Mouse (Mus musculus) layer of hippocampus, postnatal 14 days (tissue): ENCODE measurements around the gene Eps15. TPM values are rescaled to one million over a fixed set of nuclear protein-coding genes. Genes with fewer than 3 reads are reported as not detected.
"Not testable (repeated sequence)": the region's sequence is repeated elsewhere in the genome, so short reads cannot be mapped to it uniquely, and the experiment has no call there.

Experiments
- DNase-seq, 2 experiments: peaks; one replicate each; pipeline ENCODE4 v3.0.0; 2021 to 2022; ENCODE audit warnings: low spot score in 2 of 2, mixed read lengths in 1 of 2
- total RNA-seq, 2 experiments: library from RNA; stranded (reverse); gene quantifications; 2 replicates each; pipeline ENCODE4 v1.2.3; 2021

Gene Eps15
- total RNA-seq, 2 experiments from 2014 or later, result 209 to 210 TPM

DNA sequence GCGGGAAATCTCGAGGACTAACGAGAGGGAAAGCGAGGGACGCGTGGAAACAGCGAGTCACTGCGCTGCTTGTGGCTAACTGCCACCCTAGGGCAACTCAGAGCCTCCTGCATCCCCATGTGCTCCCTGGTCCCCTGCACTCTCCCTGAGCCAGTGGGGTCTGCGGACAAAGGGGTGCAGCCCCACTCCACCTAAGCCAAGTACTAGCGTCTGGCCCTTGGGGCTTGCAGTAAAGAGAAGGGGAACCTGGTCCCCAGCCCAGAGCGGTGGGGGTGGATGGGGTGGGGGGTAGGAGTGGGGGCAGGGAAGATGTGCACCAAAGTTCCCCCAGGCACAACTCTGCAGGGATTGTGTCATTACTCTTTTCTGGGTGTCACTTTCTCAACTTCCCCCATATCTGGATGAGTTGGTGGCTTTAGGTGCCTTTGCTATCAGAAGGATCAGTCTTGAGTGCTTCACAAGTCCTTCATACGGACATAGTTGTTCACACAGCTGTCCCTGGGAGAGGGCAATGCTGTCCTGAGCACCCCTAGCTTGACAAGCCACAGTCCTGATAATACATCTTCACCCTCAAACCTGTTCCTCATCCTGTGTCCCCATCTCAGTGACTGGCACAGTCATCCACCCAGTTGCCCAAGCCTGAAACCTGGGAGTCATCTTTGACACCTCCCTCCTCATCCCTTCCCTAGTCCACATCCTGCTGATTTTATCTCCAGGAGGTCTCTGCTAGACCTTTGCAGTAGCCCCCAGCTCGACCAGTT lies 114.4 kb downstream of the Eps15 start:
- DNase-seq, result no peak

DNA sequence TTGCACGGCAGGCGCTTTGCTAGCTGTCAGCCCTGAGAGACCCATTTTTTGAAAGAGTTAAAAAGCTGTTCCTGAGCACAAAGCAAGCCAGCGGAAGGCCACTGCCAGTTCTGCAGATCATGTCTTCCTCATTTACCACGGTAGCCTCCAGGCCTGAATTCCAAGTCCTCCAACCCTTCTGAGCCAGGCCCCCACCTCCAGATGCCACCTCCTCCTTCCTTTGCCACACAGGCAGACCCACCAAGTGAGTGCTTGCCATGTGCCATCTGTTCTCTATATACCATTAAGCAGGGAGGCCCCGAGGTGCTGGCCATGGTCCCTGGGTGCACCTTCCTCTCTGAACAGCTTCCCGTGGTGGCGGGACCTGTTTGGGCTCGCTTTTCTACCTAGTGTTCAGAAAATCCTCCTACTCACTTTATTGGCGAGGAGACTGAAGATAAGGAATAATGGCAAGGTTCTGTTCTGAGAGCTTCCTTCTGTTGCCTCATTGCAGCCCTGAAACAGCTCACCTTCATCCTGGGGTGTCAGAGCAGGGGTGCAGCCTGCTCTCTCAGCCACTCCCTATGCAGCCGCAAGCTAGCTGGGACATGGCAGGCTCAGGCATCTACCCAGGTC lies 120.4 kb downstream of the Eps15 start:
- no peak for DNase-seq

DNA sequence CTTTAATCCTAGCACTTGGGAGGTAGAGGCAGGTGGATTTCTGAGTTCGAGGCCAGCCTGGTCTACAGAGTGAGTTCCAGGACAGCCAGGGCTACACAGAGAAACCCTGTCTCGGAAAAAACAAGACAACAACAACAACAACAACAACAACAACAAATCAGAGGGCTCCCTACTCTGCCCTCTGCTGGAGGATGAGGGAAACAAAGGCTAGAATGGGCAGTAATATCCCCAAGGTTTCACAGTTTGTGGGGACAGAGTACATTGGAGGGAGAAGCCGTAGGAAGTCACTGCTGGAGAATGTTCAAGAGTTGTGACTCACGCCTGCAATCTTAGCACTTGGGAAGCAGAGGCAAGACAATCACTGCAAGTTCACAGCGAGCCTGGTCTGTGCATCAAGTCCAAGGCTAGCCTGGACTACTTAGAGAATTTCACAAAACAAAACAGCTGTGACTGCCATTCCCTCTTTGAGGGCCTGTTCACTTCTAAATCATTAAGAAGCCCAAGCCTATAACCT lies 121.2 kb downstream of the Eps15 start:
- DNase-seq, result no peak

DNA sequence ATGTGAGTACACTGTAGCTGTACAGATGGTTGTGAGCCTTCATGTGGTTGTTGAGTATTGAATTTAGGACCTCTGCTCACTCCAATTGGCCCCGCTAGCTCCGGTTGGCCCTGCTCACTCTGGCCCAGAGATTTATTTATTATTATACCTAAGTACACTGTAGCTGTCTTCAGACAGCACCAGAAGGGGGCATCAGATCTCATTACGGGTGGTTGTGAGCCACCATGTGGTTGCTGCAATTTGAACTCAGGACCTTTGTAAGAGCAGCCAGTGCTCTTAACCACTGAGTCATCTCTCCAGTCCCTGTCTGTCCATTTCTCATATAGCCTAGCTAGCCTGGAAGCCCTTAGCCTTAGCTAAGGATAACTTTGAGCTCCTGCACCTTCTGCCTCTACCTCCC lies 124.8 kb downstream of the Eps15 start:
- not testable (repeated sequence) for DNase-seq

DNA sequence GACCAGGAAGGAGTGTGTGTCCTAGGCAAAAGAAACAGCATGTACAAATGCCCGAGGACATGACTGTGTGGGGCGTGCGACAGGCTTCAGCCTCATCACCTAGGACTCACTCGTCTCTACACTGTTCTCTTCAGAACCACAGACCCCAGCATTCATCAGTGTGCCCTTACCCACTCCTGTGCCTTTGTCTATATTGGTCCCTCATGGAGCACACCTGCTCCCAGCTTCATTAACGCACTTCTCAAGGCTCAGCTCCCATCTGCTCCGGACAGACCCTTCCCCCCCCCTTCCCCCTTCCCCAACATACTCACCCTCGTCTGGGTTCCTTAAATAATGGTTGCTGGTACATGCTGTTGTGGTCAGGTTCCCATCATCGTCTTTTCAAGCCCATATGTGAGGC lies 125.3 kb downstream of the Eps15 start:
- no peak for DNase-seq

DNA sequence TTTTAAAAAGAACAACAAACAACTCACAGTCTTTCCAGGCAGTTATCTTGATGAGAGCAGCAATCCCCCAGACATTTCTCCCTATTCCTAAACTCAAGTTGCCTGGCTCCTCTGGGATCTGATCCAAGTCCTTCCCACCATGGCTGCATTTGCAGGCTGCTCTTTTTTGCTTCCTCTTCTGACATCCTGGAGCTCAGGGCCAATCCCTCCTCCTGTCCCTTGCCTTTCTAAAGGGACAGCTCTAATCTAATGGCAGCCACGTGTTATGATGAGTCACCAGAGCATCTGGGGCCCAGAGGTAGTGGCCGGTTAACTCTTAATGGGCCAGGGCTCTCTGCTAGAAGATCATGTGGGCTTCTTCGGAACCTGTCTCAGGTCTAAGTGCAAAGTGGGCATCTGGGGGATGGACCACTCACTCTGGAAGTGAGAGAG lies 126.0 kb downstream of the Eps15 start:
- DNase-seq, result peak in 1 of 2 experiments; percentile 62

DNA sequence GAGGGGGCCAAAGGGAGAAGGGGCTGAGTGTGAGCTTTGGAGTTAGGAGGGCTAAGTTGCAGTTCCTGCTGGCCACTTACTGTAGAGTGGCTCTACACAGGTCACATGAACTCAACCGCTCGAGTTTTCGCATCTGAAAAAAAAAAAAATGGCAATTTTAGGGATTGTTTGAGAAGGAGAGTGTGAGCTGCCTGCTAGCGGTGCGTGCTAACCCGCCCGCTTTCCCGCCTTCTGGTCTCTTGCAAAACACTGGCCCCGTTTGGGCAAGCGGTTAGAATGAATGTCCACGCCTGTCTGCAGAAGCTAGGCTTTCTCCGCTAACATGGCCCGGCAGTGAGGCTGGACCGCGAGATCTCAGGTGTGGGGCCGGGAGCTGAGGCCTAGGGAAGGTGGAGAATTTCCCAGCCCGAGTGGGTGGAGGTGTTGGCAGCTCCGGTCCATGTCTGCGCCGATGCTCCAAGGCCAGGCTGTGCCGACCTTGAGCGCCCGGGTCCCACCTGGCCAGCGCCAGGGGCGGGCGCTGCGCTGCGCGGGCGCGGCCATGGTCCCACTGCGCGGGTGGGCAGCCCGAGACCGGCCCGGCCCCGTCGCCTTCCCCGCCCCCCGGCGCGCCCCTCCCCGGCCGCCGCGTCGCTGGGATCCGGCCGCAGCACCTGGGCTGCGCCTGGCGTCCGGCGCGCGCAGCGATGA lies 126.6 kb downstream of the Eps15 start, which contains the start of gene Ttc39a:
Gene Ttc39a, plus strand, starts transcription at position 138 of the 690 bp plus-strand sequence.
- DNase-seq, result no peak

DNA sequence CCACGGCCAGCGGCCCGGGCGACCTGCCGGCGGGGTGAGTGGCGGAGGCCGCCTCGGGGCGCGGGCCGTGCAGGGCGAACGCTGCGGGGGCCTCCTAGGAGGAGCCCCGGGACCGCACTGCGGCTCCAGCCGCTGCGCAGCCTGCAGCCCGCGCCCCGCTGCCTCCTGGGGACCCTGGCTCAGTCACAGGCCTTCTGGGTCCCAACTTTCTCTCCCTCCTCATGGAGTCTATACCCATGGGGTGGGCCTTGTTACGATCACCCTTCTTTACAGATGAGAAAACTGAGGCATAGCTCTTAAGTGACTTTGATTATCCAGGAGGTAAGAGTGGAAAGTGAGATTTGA lies 127.1 kb downstream of the Eps15 start:
- DNase-seq, result no peak

DNA sequence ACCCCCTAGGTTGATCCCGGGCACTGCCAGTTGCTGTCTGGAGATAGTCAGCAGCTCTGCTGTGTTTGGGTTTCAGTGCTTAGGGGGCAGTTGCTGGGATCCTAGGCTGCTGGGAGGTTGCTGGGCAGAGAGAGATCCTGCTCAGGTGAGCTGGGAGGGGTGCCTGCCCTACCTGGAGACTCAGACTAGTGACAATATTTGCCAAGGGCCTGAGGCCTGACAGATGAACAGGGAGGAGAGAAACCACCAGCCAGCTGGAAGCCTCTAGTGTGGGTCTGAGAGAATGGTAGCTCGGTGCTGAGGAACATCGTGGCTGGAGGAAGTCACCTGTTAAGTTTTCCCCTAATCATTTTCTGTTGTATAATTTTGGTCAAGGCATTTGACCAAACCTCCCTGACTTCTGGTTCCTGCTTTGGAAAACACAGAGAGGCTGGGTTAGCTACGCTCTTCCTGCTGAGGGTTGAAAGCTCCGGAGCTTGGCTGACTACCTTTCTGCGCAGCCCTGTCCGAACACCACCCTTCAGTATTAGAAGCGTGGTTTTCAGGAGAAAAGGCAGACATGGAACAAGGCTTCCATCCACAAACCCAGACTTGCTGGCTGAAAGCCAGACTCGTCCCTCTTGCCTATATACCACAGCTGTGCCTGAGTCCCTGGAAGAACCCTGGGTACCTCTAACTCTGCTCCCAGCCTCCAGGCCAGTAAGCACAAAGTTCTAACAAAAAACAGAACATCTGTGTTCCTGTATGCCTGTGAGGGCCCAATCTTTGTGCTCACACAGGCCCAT lies 127.8 kb downstream of the Eps15 start:
- DNase-seq, result no peak

DNA sequence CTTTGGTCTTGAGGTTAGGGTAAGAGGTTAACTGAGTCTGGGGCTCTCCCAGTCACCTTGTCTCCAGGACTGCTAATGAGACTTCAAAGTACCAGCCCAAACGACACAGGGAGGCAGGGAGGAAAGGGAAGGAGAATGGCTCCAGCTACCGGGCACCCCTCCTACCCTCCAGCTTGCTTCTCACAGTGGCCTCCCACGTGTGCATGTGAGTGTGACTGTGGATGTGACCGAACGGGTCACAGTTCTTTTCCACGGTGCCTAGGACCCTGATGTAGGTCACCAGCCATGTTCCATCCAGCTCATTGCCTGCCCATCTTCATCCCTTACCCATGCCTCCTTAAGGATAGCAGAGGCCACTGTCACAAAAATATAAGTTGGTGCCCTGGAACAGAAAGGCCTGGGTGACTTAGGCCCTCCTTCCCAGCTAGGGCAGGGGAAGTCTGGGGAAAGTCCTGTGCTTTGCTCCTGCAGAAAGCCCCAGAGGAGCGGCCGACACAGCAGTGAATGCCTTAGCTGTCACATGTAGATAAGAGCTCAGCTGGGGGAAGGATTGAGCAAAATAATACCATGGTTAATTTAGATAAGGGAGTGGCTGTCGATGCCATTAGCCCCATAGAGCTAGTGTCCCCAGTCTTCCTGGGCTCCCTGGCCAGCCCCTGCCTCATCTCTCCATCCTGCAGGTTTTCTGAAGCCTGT lies 130.8 kb downstream of the Eps15 start:
- no peak for DNase-seq

DNA sequence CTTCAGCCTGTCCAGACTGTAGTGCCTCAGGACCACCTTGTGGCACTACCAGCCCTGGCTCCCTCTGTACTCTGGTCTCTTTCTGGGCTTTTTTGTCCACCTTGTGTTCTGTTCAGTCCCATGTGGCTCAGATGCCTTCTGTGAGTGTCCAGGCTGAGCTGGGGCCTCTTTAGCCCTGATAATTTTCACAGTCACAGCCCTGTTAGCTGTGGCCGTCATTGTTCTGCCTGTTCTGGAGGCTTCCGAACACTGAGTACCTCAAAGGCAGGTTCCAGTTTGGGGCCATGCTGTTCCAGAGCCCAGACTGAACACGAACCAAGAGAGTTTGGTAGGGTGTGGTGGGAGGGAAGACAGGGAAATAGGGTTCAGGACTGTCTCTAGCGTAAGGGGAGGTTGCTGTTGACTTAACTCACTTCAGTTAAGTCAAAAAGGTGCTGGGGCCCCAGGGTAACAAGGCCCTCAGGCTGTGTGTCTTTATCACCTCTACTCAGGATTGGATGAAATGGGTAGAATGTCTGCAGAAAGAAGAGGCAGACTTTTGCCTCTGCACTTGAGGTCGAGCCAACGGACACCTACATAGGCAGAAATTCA lies 131.4 kb downstream of the Eps15 start:
- DNase-seq, result no peak

DNA sequence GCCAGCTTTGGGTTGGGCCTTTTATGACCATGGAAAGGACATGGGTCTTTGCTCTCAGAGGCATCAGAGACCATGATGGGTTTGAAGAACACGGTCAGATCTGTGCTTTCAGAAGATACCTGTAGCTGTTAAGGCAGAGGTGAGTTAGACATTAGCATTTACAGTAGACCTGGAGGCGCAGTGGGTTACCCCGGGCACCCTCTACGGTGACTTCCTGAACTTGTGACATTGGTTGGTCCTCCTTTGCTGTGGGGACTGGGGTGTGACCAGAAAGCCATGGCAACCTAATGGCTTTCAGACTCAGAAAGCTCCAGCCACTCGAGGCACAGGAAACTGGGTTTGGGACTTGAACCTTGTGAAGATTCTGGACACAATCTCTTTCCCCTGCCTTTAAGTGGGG lies 132.2 kb downstream of the Eps15 start:
- no peak for DNase-seq

DNA sequence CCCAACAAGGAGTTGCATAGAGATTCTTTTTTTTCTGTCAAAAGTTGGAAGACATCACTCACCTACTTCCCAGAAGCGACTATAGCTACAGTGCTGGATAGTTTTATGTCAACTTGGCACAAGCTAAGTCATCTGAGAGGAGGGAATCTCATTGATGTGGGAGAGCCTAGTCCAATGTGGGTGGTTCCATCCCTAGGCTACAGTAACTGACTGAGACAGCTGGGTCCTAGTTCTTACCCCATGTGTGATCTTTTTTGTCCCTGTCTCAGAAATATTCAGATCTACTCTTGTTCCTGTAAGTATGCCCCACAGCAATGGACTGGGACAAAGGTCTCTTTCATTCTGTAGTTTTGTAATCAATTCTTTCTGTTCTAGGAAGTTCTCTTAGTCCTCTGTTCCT lies 137.9 kb downstream of the Eps15 start:
- no peak for DNase-seq

DNA sequence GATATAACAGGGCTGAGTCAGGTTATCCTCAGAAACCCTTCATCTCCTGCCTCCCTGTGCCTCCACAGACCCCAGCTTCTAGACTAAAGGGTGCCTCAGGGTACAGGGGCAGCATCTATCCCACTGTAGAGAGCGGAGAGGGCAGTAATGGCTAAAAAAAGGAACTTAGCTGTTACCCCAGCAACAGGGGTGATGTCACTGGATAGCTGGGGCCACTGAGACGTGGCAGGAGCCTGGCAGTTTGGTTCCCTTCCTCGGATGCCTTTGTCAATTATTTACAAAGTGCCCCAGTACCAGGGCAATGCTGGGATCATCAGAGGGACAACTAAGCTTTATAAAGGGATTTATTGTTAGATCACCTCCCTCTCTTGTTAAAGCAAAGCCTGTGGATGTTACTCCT lies 138.9 kb downstream of the Eps15 start:
- no peak for DNase-seq

DNA sequence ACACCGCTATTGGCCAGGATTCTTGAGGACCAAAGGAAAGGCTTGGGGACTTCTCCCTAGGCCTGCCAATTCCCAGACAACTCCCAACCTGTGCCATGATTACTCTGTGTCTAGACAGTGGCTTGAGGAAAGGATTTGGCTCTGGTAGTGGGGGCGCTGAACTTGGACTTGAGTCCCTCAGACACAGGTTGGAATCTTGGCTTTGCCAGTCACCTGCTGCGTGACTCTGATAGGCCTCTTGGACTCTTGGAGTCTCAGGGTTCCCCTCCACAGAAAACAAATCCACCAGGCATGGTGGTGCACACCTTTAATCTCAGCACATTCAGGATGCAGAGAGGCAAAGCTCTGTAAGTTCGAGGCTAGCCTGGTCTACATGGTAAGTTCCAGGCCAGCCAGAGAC lies 139.5 kb downstream of the Eps15 start:
- no peak for DNase-seq

DNA sequence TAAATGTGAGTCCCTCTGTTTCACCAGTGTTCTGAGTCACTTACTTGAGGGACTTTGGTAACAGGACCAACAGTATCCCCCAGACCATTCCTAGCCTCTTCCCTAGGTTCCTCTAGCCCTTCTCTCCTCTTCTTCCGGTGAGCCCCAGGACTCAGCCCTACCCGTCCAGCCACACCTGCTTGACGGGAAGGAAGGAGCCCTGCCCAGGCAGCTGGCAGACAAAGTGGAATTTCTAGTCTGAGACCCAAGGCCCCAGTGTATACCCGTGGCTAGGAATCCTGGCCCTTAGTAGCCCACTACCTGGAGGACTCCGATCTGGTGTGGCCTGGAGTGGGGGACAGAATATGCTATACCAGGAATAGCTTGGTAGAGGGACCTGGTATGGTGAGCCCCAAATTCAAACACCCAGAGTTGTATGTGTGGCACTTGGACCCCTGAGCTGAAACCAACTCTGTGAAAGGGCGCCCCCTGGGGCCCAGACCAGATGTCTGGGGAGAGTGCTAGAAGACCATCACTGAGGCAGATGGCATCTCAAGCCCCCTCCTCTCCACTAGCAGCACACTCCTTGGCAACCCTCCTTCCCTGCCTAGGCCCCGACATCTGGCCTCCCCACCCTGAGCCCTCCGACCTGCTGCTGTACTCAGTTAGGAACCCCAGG lies 140.2 kb downstream of the Eps15 start:
- DNase-seq, result no peak

DNA sequence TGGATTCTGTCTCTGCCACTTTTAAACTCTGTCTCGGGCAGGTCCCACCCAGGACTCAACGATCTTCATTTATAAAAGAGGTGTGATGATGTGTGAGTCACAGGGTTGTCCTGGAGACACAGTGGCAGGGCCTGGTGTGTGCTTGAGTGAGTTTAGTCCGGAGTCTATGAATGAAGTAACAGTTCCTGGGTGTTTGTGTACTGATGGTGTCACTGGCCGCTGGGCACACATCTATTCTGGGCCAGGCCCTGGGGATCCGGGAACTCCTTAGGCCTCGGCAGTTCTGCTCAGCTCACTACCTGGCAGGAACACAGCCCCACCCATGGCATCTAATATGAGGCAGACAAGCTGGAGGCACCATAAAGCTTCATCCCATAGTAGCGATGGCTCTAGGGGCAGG lies 141.5 kb downstream of the Eps15 start:
- no peak for DNase-seq

DNA sequence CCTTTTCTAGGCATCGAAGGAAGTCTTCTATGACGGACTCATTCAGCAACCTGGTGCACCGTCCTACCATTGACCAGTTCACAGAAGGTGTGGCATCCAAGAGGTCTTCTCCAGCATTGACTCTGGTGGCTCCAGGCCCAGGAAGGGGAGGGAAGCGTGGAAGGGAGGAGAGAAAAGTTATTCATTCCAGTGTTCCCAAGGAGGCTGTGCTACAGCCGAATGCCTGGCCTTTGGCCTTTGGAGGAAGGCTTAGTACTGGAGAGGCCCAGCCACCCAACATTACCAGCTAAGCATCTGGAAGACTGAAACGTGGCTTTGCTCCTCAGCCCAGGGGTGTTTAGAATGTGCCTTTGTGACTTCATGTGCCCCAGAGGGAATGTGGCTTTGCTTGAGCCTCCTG lies 142.4 kb downstream of the Eps15 start:
- DNase-seq, result no peak

DNA sequence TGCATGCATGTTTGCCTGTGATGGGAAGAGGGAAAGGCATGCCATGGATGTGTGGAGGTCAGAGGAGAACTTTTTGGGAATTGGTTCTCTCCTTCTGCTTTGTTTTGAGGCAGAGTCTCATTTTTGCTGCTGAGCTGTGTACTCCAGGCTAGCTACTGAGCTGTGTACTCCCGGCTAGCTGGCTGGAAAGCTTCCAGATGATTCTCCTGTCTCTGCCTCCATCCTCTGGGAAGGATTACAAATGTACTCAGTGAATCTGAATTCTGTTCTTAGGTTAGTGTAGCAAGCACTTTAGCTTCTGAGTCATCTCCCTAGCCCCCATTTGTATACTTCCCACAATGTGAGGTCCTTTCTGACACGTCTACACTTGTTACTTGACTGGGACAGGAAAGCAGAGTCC lies 143.4 kb downstream of the Eps15 start:
- DNase-seq, result no peak

DNA sequence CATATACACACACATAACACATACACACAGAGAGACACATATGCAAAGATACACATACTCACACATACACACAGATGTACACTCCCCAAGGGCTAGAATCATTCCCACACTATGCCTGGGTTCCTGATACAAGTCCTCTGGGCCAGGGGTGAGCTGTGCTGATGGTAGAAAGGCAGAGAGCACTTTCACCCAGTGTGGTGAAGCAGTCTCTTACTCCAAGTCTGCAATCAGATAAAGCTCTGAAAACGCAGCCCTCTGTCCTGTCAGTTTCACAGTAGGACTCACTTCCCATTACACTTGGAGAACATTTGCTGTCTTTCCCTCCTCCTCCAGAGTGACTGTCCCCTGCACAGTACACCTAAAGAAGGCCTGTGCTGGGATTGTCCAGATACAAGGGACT lies 147.0 kb downstream of the Eps15 start:
- DNase-seq, result no peak
